Mouse (Mus musculus): ENCODE results near the gene Gm29110.
"Not testable (repeated sequence)": the region's sequence is repeated elsewhere in the genome, so short reads cannot be mapped to it uniquely, and the experiment has no call there.

Gene Gm29110

DNA sequence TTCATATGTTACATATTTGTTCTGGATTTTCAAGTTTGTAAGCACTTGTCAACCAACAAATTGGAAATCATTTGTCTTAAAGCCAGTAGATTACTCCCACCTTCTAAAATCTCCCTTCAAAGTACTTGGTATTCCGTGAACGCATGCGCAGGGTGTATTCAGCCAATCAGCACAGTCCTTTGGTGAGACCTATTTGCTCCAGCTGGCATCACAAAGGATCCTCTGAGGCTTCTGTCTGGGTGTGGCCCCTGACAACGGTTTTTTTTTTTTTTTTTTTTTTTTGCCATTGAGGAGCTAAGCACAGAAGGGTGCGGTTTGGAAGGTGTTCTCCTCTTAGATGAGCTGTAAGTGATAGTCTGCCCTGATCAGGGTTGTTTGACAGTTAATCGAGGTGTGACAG lies at the start of gene Gm29110:
Gene Gm29110 (plus strand): TSS at position 301 of the 400 bp plus-strand sequence.
- DNase-seq = not testable (repeated sequence)

All from thymus, postnatal 4 days (tissue).